Mouse (Mus musculus): ENCODE results near the gene Tfpt.
A peak's percentile ranks its signal among the peaks of the same experiment; 100 is the strongest.
"Not testable (repeated sequence)": the region's sequence is repeated elsewhere in the genome, so short reads cannot be mapped to it uniquely, and the experiment has no call there.

Tfpt gene

GRCm38 (mm10) chr7:3617242-3617995, 12.3 kb downstream of the Tfpt start, which contains the start of gene Ndufa3:
Gene Ndufa3, plus strand, starts transcription at chr7:3617373.
- peak; percentile 96 for DNase-seq (ENCODE audit: low read depth, low spot score)

- DNase-seq (ENCODE audit: low read depth, low spot score) = no peak
Measured at GRCm38 (mm10) chr7:3616389-3617241, 13.1 kb downstream of the Tfpt start.

DNA sequence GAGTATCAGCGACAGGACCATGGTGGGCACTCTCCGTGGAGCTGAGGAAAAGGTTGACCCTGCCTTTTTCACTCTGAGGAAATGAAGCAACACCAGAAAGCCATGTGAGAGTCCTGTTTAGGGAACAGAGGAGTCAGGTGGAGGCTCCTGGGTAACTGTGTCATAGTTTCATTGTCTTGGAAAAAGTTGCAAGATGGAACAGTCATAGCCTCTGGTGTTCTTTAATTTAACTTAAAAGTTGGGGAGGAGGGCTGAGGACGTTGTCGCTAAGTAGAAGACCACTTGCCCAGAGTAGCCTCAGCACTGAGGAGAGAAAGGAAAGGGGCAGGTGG, 13.7 kb downstream of the Tfpt start, which contains the start of gene Oscar:
TSS of gene Oscar (minus strand) at position 101 of the 332 bp plus-strand sequence.
- no peak for DNase-seq (ENCODE audit: low read depth, low spot score)

GRCm38 (mm10) chr7:3614021-3614420, 15.7 kb downstream of the Tfpt start:
- no peak for DNase-seq (ENCODE audit: low read depth, low spot score)

DNA sequence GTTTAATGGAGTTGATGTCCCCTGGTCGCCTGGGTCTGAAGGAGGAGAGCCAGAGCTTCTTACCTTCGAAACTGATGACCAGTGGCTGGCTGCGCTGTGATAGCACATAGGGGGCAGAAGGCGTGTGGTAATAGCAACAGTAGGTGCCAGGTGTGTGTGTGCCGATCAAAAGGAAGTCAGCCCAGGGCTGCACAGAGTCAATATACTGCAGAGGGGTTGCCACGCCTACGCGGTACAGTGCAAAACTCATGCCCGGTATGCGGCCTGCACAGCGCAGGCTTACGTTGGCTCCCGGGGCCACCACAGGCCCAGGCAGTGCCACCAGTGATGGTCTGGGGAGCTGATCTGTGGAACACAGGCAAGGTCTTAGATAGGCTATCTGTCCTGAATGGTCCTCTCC, 18.7 kb downstream of the Tfpt start:
- no peak for DNase-seq (ENCODE audit: low read depth, low spot score)

- DNase-seq (ENCODE audit: low read depth, low spot score) = no peak
Measured at GRCm38 (mm10) chr7:3610437-3610836, 19.3 kb downstream of the Tfpt start.

DNA sequence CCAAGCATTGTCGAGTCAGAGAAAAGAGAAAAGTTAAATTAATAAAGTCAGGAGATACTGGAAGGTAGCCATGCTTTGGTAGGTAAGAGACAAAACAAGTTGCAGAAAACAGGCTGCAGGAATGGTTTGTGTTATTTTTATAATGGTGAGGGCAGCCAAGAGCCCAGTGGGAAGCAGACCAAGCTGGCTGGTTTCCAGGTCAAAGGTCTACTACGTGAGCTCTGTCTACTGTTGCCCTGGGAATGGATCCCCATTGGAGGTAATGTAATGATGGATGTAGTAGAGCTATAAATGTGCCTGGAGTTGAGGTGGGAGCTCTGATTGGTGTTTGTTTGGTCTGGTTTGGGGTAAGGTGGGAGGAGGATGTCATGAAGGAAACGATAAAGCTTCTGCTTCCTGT, 20.6 kb downstream of the Tfpt start:
- DNase-seq (ENCODE audit: low read depth, low spot score) = no peak

DNA sequence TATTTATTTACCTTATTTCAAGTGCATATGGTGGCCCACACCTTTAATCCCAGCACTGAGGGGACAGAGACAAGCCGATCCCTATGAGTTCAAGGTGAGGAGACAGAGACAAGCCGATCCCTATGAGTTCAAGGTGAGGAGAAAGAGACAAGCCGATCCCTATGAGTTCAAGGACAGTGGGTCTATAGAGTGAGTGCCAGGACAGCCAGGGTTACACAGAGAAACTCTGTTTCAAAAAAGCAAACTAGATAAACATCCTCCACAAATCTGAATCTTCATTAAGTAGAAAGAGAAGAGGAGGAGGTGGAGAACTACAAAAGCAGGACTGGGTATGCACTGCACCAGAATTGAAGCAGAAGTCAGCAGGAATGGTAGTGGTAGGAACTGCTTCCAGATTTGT, 21.1 kb downstream of the Tfpt start:
- DNase-seq (ENCODE audit: low read depth, low spot score) = no peak

- DNase-seq (ENCODE audit: low read depth, low spot score) = peak; percentile 58
Measured at GRCm38 (mm10) chr7:3607391-3607790, 22.3 kb downstream of the Tfpt start.

- DNase-seq (ENCODE audit: low read depth, low spot score) = peak; percentile 81
Measured at GRCm38 (mm10) chr7:3606798-3607197, 22.9 kb downstream of the Tfpt start.

DNA sequence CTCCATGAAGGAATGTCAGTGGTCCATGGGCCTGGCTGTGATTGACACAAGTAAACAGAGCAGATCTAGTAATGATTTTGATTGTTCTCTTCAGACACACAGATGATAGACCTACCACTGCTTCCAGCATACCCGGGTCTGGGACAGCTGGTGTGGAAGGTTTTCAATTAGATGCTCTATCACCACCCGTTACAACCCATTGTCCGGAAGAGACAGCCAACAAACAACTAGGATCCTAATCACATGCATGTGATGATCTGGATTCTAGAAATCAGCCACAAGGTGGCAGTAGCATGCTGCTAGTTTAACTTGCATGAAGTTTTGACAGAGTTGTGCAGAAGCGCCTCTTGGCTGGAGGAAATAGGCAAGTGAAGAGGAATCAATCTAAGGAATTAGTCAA, 28.6 kb downstream of the Tfpt start:
- DNase-seq (ENCODE audit: low read depth, low spot score) = peak; percentile 83

DNA sequence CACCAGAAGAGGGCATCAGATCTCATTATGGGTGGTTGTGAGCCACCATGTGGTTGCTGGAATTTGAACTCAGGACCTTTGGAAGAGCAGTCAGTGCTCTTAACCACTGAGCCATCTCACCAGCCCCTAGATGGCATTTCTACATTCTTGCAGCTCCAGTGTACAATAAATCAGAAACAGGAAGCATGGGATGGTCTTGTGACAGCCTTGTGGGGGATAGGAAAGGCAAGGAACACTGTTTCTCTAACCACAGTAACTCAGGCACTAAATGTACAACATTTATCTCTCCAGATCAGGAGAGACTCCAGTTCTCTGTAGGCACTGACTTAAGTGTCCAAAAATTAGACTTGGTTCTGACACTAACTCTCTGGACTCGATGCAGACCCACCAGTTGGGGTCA, 32.0 kb downstream of the Tfpt start:
- not testable (repeated sequence) for DNase-seq (ENCODE audit: low read depth, low spot score)

DNA sequence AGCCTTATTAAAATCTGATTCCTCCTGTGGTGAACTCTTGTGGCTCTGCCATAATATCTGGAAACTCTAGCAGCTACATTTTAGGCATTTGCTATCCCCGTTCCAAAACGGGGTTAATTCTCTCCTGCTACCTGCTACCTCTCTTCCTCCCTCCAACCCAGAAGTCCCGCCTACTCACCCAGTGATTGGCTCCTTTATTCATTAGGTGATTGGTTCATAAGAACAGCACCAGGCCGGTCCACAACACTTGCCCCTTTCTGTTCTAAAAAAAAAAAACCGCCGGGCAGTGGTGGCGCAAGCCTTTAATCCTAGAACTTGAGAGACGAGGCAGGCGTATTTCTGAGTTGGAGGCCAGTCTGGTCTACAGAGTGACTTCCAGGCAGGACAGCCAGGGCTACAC, 34.6 kb downstream of the Tfpt start:
- peak; percentile 92 for DNase-seq (ENCODE audit: low read depth, low spot score)

GRCm38 (mm10) chr7:3594686-3595085, 35.0 kb downstream of the Tfpt start:
- DNase-seq (ENCODE audit: low read depth, low spot score) = no peak

GRCm38 (mm10) chr7:3593855-3594254, 35.9 kb downstream of the Tfpt start:
- no peak for DNase-seq (ENCODE audit: low read depth, low spot score)

- DNase-seq (ENCODE audit: low read depth, low spot score) = no peak
Measured at GRCm38 (mm10) chr7:3591534-3591933, 38.2 kb downstream of the Tfpt start.

DNA sequence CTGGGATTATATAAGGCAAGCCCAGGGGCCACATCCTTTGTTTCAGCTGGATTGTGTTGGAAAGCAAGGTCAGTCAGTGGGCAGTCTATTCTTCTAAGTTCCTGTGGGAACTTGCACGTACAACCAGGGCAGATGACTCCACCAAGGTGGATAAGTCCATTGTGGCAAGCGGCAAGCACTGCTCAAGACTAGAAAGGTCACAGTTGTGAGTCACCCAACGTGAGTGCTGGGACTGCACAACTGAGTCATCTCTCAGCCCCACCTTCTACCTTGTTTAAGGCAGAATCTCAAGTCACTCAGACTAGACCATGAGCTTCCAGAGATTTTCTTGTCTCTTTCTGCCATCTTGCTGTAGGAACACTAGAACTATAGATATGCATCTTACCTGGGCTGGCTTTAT, 39.2 kb downstream of the Tfpt start:
- no peak for DNase-seq (ENCODE audit: low read depth, low spot score)

- DNase-seq (ENCODE audit: low read depth, low spot score) = no peak
Measured at GRCm38 (mm10) chr7:3587292-3587691, 42.4 kb downstream of the Tfpt start.

- DNase-seq (ENCODE audit: low read depth, low spot score) = no peak
Measured at GRCm38 (mm10) chr7:3586255-3586654, 43.5 kb downstream of the Tfpt start.

DNA sequence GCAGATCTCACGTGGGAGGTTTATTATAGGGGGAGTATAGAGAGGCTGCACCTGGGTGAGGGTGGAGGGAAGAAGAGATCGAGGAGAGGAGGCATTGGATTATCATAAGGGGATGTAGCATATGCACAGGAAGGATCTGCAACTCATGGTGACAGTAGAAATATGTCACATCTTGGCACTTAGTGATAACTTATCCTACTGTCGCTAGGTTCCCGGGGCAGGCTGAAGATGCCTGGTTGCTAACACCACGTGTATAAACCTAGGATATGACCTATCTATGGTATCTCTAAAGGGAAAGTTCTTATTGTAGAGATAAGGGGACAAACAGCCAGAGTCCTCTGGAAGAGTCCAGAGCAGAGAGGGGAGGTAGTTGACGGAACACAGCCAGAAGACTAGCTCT, 44.0 kb downstream of the Tfpt start:
- no peak for DNase-seq (ENCODE audit: low read depth, low spot score)

- DNase-seq (ENCODE audit: low read depth, low spot score) = peak; percentile 95
Measured at GRCm38 (mm10) chr7:3580029-3580428, 49.7 kb downstream of the Tfpt start.

GRCm38 (mm10) chr7:3578952-3579546, 50.7 kb downstream of the Tfpt start:
- DNase-seq (ENCODE audit: low read depth, low spot score) = peak; percentile 87

Measured in A20 (cell line).